Mouse (Mus musculus) kidney, adult 2 months (tissue): ENCODE results near the gene Plxnb3.

ENCODE experiments used
- CTCF ChIP-seq: fragments of 200-500 bp; conservative IDR thresholded peaks from 2 replicates; pipeline ENCODE4 v1.5.1; 2011; ENCODE audit warnings: low read depth, mild to moderate bottlenecking, control low read depth, low read length, moderate library complexity, mixed read lengths; ENCODE audit not compliant: insufficient read depth, insufficient read length
- POLR2A ChIP-seq: fragments of 200-500 bp; IDR thresholded peaks from one replicate; pipeline ENCODE4 v1.6.1; 2011; ENCODE audit warnings: low read depth, low read length, control low read depth

DNA sequence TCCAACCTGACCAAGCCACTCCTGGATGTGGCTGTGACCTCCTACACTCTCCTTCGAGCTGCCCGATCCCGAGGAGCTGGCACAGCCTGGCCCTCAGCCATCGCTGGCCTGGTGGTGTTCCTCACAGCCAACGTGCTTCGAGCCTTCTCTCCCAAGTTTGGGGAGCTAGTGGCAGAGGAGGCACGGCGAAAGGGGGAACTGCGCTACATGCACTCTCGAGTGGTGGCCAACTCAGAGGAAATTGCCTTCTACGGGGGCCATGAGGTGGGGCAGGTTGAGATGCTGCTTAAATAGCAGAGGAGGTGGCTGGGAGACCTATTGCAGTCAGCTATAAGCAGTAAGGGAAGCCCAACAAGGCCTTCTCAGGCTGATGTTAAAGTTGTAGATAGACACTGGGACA, 39.2 kb upstream of the Plxnb3 start:
- no peak for TF ChIP-seq CTCF
- no peak for TF ChIP-seq POLR2A
